Mouse (Mus musculus) liver, postnatal 0 days (tissue): Measurements from ENCODE around the gene C530008M17Rik.

ENCODE experiments used
- CTCF ChIP-seq: sonication (generic); IDR thresholded peaks from 2 replicates; pipeline ENCODE4 v1.5.1; 2016; ENCODE audit warnings: antibody characterized with exemption, low read depth
- EP300 ChIP-seq: IDR thresholded peaks from 2 replicates; pipeline ENCODE4 v1.6.1; 2016; ENCODE audit warnings: antibody characterized with exemption, low read depth, mild to moderate bottlenecking

- no peak for TF ChIP-seq CTCF
- TF ChIP-seq EP300: no peak
Measured at GRCm38 (mm10) chr5:76733055-76733641, 76.8 kb downstream of the C530008M17Rik start.
